Mouse (Mus musculus) liver, embryonic 14.5 days (tissue): Measurements from ENCODE around the gene Cipc. TPM values are rescaled to one million over a fixed set of nuclear protein-coding genes. Genes with fewer than 3 reads are reported as not detected.

Experiments
- ATAC-seq: fragments of 200-750 bp; cut with Nextera tagmentation; 2 replicates; pipeline ENCODE4 v1.8.0; 2017; ENCODE audit warnings: moderate number of reproducible peaks, mild to moderate bottlenecking, moderate library complexity; ENCODE audit not compliant: insufficient read depth
- DNase-seq, 3 experiments: peaks; one replicate each; pipeline ENCODE4 v3.0.0-alpha.2; 2012 to 2013; ENCODE audit warnings: low read depth in 3 of 3, low spot score in 3 of 3
- H3K27ac ChIP-seq: fragments of 300-500 bp; sonication (generic); 2 replicates; pipeline ENCODE4 v1.5.1; 2014; ENCODE audit warnings: moderate library complexity, mild to moderate bottlenecking, control low read depth, inconsistent platforms
- H3K27me3 ChIP-seq: fragments of 300-500 bp; sonication (generic); 2 replicates; pipeline ENCODE4 v1.6.1; 2014; ENCODE audit warnings: mild to moderate bottlenecking, low read length, moderate library complexity; ENCODE audit not compliant: control insufficient read depth, insufficient read depth
- H3K36me3 ChIP-seq: fragments of 300-500 bp; sonication (generic); replicated peaks from 2 replicates; pipeline ENCODE4 v1.6.1; 2014; ENCODE audit warnings: low read depth; ENCODE audit not compliant: control insufficient read depth, insufficient read depth
- H3K4me1 ChIP-seq, 2 experiments: fragments of 200-500 bp in 1 of 2; fragments of 300-500 bp in 1 of 2; sonication (generic) in 1 of 2; replicated peaks; 2 replicates each; pipeline ENCODE4 v1.6.1; 2012 to 2014; ENCODE audit warnings: antibody characterized with exemption in 1 of 2, inconsistent platforms in 1 of 2, low read length in 1 of 2; ENCODE audit not compliant: control insufficient read depth in 2 of 2, insufficient read depth in 2 of 2
- H3K4me2 ChIP-seq: fragments of 300-500 bp; sonication (generic); 2 replicates; pipeline ENCODE4 v1.6.1; 2014; ENCODE audit warnings: low read depth, mild to moderate bottlenecking, control low read depth, moderate library complexity
- H3K4me3 ChIP-seq, 2 experiments: fragments of 200-500 bp in 1 of 2; fragments of 300-500 bp in 1 of 2; sonication (generic) in 1 of 2; 2 replicates each; pipeline ENCODE4 v1.5.1; 2012 to 2014; ENCODE audit warnings: low read depth in 2 of 2, low read length in 2 of 2, mild to moderate bottlenecking in 2 of 2, control low read depth in 1 of 2, inconsistent platforms in 1 of 2, moderate library complexity in 1 of 2; ENCODE audit not compliant: insufficient read depth in 1 of 2
- H3K9ac ChIP-seq: fragments of 300-500 bp; sonication (generic); replicated peaks from 2 replicates; pipeline ENCODE4 v1.6.1; 2014; ENCODE audit warnings: mild to moderate bottlenecking, control low read depth, moderate library complexity
- H3K9me3 ChIP-seq: fragments of 300-500 bp; sonication (generic); 2 replicates; pipeline ENCODE4 v1.6.1; 2016; ENCODE audit warnings: low read length, mixed read lengths; ENCODE audit not compliant: control insufficient read depth
- CTCF ChIP-seq: IDR thresholded peaks from 2 replicates; pipeline ENCODE4 v1.5.1; 2016; ENCODE audit warnings: antibody characterized with exemption, low read depth, control low read depth
- EP300 ChIP-seq: IDR thresholded peaks from 2 replicates; pipeline ENCODE4 v1.6.1; 2016; ENCODE audit warnings: antibody characterized with exemption, low read depth
- WGBS: fragments of 180-500 bp; shearing (Covaris S2); extraction: QIAGEN DNeasy Blood & Tissue Kit; methylation state at CpG from one replicate; pipeline ENCODE4 v1.1.7; 2014; ENCODE audit not compliant: insufficient replicate concordance; 5-methylcytosine and 5-hydroxymethylcytosine counted together
- polyA plus RNA-seq, 2 experiments: library from polyadenylated mRNA; depleted of rRNA in 1 of 2; stranded (reverse) in 1 of 2; unstranded in 1 of 2; fragments of >200 nt; fragmentation: Nextera tagmentation in 1 of 2; extraction: Ambion mirVana in 1 of 2; gene quantifications; 2 replicates each; pipeline versions ENCODE4 v1.2.1 to v1.2.3; 2012 to 2014

The Cipc gene
- polyA plus RNA-seq, 2 experiments: 8.8 to 10.0 TPM

GRCm38 (mm10) chr12:86903828-86904806, 42.7 kb upstream of the Cipc start:
- DNase-seq (no peak), ATAC-seq (no peak)
- Histone ChIP-seq H3K4me1 (no peaks in the 10 kb centered on the region; a peak in 1 of 4 replicates), H3K9me3 (no peaks in the 10 kb centered on the region), H3K27me3 (no peaks in the 10 kb centered on the region), H3K36me3 (no peaks in the 10 kb centered on the region), H3K27ac (no peak overlapping the region), H3K4me2 (no peak overlapping the region), H3K4me3 (no peak overlapping the region), H3K9ac (no peak overlapping the region)
- no peak for TF ChIP-seq EP300
- TF ChIP-seq CTCF: no peak
- 70% methylated on average over 11 of the region's 11 CpGs for WGBS

- no peaks in the 10 kb centered on the region for H3K27me3 ChIP-seq
- no peaks in the 10 kb centered on the region for H3K9me3 ChIP-seq
- H3K4me2 ChIP-seq: no peak overlapping the region
- DNase-seq: no peak
- TF ChIP-seq EP300 (no peak), CTCF (peak; percentile 82)
- no peak overlapping the region for H3K27ac ChIP-seq
- no peak for ATAC-seq
- no peaks in the 10 kb centered on the region for H3K36me3 ChIP-seq
- H3K4me3 ChIP-seq: no peak overlapping the region
- no peak overlapping the region for H3K9ac ChIP-seq
- 3% methylated on average over 4 of the region's 4 CpGs for WGBS
- H3K4me1 ChIP-seq: no peaks in the 10 kb centered on the region; a peak in 1 of 4 replicates
These were observed 41.6 kb upstream of the Cipc start for GRCm38 (mm10) chr12:86905203-86905602.

GRCm38 (mm10) chr12:86905876-86906275, 41.0 kb upstream of the Cipc start:
- DNase-seq: no peak
- no peak overlapping the region for H3K27ac ChIP-seq
- no peak overlapping the region for H3K4me3 ChIP-seq
- no peaks in the 10 kb centered on the region for H3K9me3 ChIP-seq
- H3K4me2 ChIP-seq: no peak overlapping the region
- ATAC-seq: no peak
- WGBS: 57% methylated on average over 7 of the region's 7 CpGs
- no peaks in the 10 kb centered on the region for H3K36me3 ChIP-seq
- no peak for TF ChIP-seq EP300
- TF ChIP-seq CTCF: no peak
- no peaks in the 10 kb centered on the region for H3K27me3 ChIP-seq
- H3K9ac ChIP-seq: no peak overlapping the region
- H3K4me1 ChIP-seq: no peaks in the 10 kb centered on the region

GRCm38 (mm10) chr12:86906395-86906794, 40.4 kb upstream of the Cipc start:
- Histone ChIP-seq H3K4me3 (no peak overlapping the region), H3K36me3 (no peaks in the 10 kb centered on the region), H3K27ac (no peak overlapping the region), H3K4me1 (no peaks in the 10 kb centered on the region), H3K27me3 (no peaks in the 10 kb centered on the region), H3K9me3 (no peaks in the 10 kb centered on the region), H3K9ac (no peak overlapping the region), H3K4me2 (no peak overlapping the region)
- WGBS: 2% methylated on average over 15 of the region's 15 CpGs
- ATAC-seq: peak; percentile 51; the same call in 1 of the 2 replicates
- no peak for TF ChIP-seq EP300
- peak; percentile 89 for TF ChIP-seq CTCF
- DNase-seq: peak in 1 of 3 experiments; percentile 60

GRCm38 (mm10) chr12:86911482-86911931, 35.3 kb upstream of the Cipc start:
- DNase-seq (no peak), ATAC-seq (no peak)
- H3K9ac ChIP-seq: no peak overlapping the region
- H3K4me2 ChIP-seq: no peak overlapping the region
- peaks cover 0 to 10% of the 10 kb centered on the region in 2 experiments; a peak in 2 of 4 replicates for H3K4me1 ChIP-seq
- no peaks in the 10 kb centered on the region for H3K9me3 ChIP-seq
- no peak overlapping the region for H3K27ac ChIP-seq
- no peaks in the 10 kb centered on the region; the same call in 1 of the 2 replicates for H3K27me3 ChIP-seq
- no peak overlapping the region for H3K4me3 ChIP-seq
- no peaks in the 10 kb centered on the region for H3K36me3 ChIP-seq
- TF ChIP-seq CTCF (no peak), EP300 (no peak)
- WGBS: 61% methylated on average over 10 of the region's 10 CpGs
